Mouse (Mus musculus) liver, embryonic 11.5 days (tissue): ENCODE data around the gene Mcoln2. TPM values are rescaled to one million over a fixed set of nuclear protein-coding genes. Genes with fewer than 3 reads are reported as not detected.

Source experiments
- ATAC-seq: fragments of 200-750 bp; cut with Nextera tagmentation; replicated peaks from 2 replicates; pipeline ENCODE4 v1.8.0; 2017; ENCODE audit warnings: moderate number of reproducible peaks, mild to moderate bottlenecking, moderate TSS enrichment, moderate library complexity; ENCODE audit not compliant: low FRiP score
- DNase-seq: peaks from one replicate; pipeline ENCODE4 v3.0.0-alpha.2; 2017; ENCODE audit warnings: low spot score
- H3K27ac ChIP-seq: fragments of 300-500 bp; sonication (generic); 2 replicates; pipeline ENCODE4 v1.5.1; 2014; ENCODE audit warnings: mild to moderate bottlenecking, low read depth, low read length, control low read depth
- H3K27me3 ChIP-seq: fragments of 300-500 bp; sonication (generic); replicated peaks from 2 replicates; pipeline ENCODE4 v1.6.1; 2014; ENCODE audit warnings: low read length, mixed read lengths; ENCODE audit not compliant: control insufficient read depth, insufficient read depth
- H3K36me3 ChIP-seq: fragments of 300-500 bp; sonication (generic); 2 replicates; pipeline ENCODE4 v1.6.1; 2014; ENCODE audit warnings: mild to moderate bottlenecking, low read length, moderate library complexity, mixed read lengths; ENCODE audit not compliant: control insufficient read depth, insufficient read depth
- H3K4me1 ChIP-seq: fragments of 300-500 bp; sonication (generic); replicated peaks from 2 replicates; pipeline ENCODE4 v1.6.1; 2014; ENCODE audit warnings: low read length, mixed read lengths; ENCODE audit not compliant: control insufficient read depth, insufficient read depth
- H3K4me2 ChIP-seq: fragments of 300-500 bp; sonication (generic); 2 replicates; pipeline ENCODE4 v1.6.1; 2014; ENCODE audit warnings: mild to moderate bottlenecking, control low read depth, moderate library complexity
- H3K4me3 ChIP-seq: fragments of 300-500 bp; sonication (generic); 2 replicates; pipeline ENCODE4 v1.5.1; 2014; ENCODE audit warnings: low read depth, low read length, control low read depth
- H3K9ac ChIP-seq: fragments of 300-500 bp; sonication (generic); 2 replicates; pipeline ENCODE4 v1.6.1; 2014; ENCODE audit warnings: low read depth, low read length, control low read depth
- H3K9me3 ChIP-seq: fragments of 300-500 bp; sonication (generic); 2 replicates; pipeline ENCODE4 v1.6.1; 2016; ENCODE audit warnings: low read length, inconsistent platforms, mixed read lengths; ENCODE audit not compliant: control insufficient read depth
- WGBS: fragments of 180-500 bp; shearing (Covaris S2); extraction: QIAGEN DNeasy Blood & Tissue Kit; methylation state at CpG from one replicate; pipeline ENCODE4 v1.1.7; 2014; 5-methylcytosine and 5-hydroxymethylcytosine counted together
- polyA plus RNA-seq: library from polyadenylated mRNA; unstranded; fragments of >200 nt; fragmentation: Nextera tagmentation; extraction: Ambion mirVana; gene quantifications from 2 replicates; pipeline ENCODE4 v1.2.1, GENCODE M21; 2014

The Mcoln2 gene
- polyA plus RNA-seq, 1 experiment from 2014 or later: 3.5 TPM

DNA sequence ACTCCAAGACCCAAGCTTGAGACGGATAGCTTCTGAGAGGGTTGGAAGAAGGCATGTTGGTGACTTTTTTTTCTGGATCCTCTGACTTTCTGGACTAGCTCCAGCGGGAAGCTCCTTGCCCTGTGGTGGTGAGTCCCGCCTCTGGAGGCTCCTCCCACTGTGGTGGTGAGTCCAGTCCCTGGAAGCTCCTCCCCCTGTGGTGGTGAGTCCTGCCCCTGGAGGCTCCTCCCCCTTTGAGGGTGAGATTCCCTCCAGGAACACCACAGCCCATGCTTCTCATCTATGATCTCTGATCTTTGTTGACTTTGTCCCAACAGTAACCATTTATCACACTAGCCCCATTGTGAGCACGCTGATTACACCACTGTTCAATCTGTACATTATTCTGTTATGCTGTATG lies 12.6 kb downstream of the Mcoln2 start:
- Histone ChIP-seq H3K4me3 (no peak overlapping the region), H3K36me3 (no peaks in the 10 kb centered on the region), H3K4me2 (no peak overlapping the region), H3K27me3 (no peaks in the 10 kb centered on the region), H3K9ac (no peak overlapping the region), H3K27ac (no peak overlapping the region), H3K9me3 (no peaks in the 10 kb centered on the region), H3K4me1 (no peaks in the 10 kb centered on the region)
- ATAC-seq (no peak), DNase-seq (no peak)
- WGBS: 78% methylated on average over 4 of the region's 4 CpGs

- no peak overlapping the region for H3K4me2 ChIP-seq
- no peak for DNase-seq
- no peak overlapping the region for H3K9ac ChIP-seq
- no peaks in the 10 kb centered on the region for H3K9me3 ChIP-seq
- no peak for ATAC-seq
- no peaks in the 10 kb centered on the region for H3K4me1 ChIP-seq
- no peak overlapping the region for H3K27ac ChIP-seq
- no peak overlapping the region for H3K4me3 ChIP-seq
- H3K27me3 ChIP-seq: no peaks in the 10 kb centered on the region
- WGBS: 85% methylated on average over 4 of the region's 4 CpGs
- no peaks in the 10 kb centered on the region for H3K36me3 ChIP-seq
These were observed 19.7 kb downstream of the Mcoln2 start for GRCm38 (mm10) chr3:146169356-146169755.

DNA sequence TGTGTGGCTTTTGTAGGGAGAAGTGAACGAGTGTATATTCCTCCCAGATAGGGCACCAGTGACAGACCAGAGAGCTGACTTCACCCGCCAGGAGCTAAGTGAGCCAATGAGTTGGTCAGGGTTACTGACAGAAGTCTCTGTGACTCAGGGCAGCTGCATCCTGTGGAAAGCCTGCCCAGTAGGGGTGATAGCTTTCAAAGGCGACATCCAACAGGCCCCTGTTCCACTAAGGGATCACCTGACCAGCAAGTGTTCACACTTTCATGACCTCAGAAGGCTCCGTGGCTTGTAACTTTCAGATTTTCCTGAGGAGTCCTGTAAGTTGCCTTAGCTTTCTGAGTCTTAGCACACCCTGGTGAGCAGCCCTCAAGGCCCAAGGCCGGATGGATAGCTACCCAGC lies 23.4 kb downstream of the Mcoln2 start:
- no peak overlapping the region for H3K9ac ChIP-seq
- ATAC-seq (no peak), DNase-seq (no peak)
- no peaks in the 10 kb centered on the region for H3K9me3 ChIP-seq
- no peaks in the 10 kb centered on the region for H3K27me3 ChIP-seq
- no peak overlapping the region for H3K27ac ChIP-seq
- 67% methylated on average over 5 of the region's 5 CpGs for WGBS
- no peak overlapping the region for H3K4me3 ChIP-seq
- H3K36me3 ChIP-seq: no peaks in the 10 kb centered on the region
- H3K4me2 ChIP-seq: no peak overlapping the region
- H3K4me1 ChIP-seq: no peaks in the 10 kb centered on the region

GRCm38 (mm10) chr3:146174215-146174614 lies 24.6 kb downstream of the Mcoln2 start:
- H3K4me3 ChIP-seq: no peak overlapping the region
- no peaks in the 10 kb centered on the region for H3K9me3 ChIP-seq
- 78% methylated on average over 9 of the region's 9 CpGs for WGBS
- H3K36me3 ChIP-seq: no peaks in the 10 kb centered on the region
- no peaks in the 10 kb centered on the region for H3K27me3 ChIP-seq
- no peaks in the 10 kb centered on the region for H3K4me1 ChIP-seq
- H3K9ac ChIP-seq: no peak overlapping the region
- no peak for DNase-seq
- no peak overlapping the region for H3K27ac ChIP-seq
- no peak for ATAC-seq
- no peak overlapping the region for H3K4me2 ChIP-seq

DNA sequence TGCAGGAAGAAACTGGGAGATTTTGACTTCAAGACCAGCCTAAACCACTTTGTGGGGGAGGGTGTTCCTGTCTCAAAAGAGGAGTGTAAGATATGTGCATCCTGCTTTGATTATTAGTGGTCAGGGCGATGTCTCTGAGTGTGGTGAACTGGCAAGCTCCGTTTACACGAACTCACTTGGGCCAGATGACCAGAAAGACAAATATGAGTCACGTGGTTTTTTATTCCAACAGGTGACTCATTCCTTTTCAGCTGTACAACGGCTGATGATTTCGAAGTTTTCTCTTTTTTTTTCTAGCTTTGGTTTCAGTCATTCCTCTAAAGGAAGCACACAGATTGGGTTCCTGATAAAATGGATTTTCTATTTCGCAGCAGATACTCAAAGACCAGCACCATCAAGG lies 27.7 kb downstream of the Mcoln2 start:
- H3K4me2 ChIP-seq: no peak overlapping the region
- H3K4me1 ChIP-seq: no peaks in the 10 kb centered on the region
- no peaks in the 10 kb centered on the region for H3K9me3 ChIP-seq
- no peak overlapping the region for H3K4me3 ChIP-seq
- WGBS: 71% methylated on average over 7 of the region's 7 CpGs
- DNase-seq: no peak
- no peak overlapping the region for H3K27ac ChIP-seq
- no peaks in the 10 kb centered on the region for H3K27me3 ChIP-seq
- no peaks in the 10 kb centered on the region for H3K36me3 ChIP-seq
- ATAC-seq: no peak
- H3K9ac ChIP-seq: no peak overlapping the region

DNA sequence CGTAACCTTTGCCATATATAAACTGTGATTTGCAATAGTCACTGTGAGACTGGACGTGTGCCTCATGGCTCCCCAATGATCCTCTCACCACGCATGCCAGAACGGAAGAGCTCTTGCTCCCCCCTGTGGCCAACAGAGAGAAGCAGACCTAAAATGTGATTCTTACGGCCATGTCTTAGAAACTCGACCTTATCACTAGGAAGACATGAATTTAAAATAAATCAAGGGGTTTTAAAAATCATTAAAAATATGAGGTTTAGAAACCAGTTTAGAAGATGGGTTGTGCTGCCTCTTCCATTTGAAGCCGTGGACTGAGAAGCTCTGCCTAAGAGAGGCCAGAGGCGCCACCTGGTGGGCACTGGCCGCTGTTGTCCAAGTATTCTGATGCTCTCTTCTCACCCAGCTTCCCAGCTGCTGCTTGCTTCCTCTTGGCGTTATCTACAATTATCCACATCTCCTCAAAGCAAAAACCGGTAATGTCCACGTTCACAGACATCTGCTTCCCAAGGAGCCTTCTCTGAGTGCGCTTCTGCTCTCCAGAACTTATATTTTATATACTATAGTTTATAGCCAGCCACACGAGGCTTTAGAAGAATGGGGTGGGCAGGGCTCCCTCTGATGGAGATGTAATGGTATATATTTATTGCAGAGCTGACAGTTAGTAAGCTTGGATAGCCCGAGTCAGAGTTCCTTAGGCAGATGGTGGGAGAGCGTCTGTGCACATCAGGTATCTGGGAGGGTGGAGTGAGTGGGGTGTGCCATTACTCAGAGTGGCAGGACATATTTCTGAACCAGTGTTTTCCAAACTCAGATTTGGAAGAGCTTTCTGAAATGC lies 28.3 kb downstream of the Mcoln2 start:
- ATAC-seq: peak; percentile 68
- Histone ChIP-seq H3K4me3 (peak overlapping the region; percentile 21; the same call in 1 of the 2 replicates), H3K27ac (no peak overlapping the region), H3K4me2 (peak overlapping the region; percentile 53), H3K9ac (no peak overlapping the region), H3K4me1 (no peaks in the 10 kb centered on the region), H3K27me3 (no peaks in the 10 kb centered on the region), H3K9me3 (no peaks in the 10 kb centered on the region), H3K36me3 (no peaks in the 10 kb centered on the region)
- 7% methylated on average over 16 of the region's 16 CpGs for WGBS
- DNase-seq: peak; percentile 65

DNA sequence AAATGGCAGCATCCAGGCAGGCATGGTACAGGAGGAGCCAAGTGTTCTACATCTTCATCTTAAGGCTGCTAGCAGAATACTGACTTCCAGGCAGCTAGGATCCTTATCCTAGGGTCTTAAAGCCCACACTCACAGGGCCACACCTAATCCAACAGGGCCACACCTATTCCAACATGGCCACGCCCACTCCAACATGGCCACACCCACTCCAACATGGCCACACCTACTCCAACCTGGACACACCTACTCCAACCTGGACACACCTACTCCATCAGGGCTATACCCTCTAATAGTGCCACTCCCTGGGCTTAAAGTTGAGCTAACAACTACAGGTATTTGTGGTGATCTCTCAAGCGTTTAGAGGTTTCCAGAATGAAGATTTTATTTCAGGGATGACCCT lies 30.7 kb downstream of the Mcoln2 start:
- no peak overlapping the region for H3K4me3 ChIP-seq
- H3K4me2 ChIP-seq: no peak overlapping the region
- 30% methylated on average over 2 of the region's 2 CpGs for WGBS
- ATAC-seq (no peak), DNase-seq (no peak)
- no peaks in the 10 kb centered on the region for H3K36me3 ChIP-seq
- H3K27ac ChIP-seq: no peak overlapping the region
- H3K27me3 ChIP-seq: no peaks in the 10 kb centered on the region
- no peak overlapping the region for H3K9ac ChIP-seq
- no peaks in the 10 kb centered on the region for H3K4me1 ChIP-seq
- no peaks in the 10 kb centered on the region for H3K9me3 ChIP-seq

- H3K36me3 ChIP-seq: no peaks in the 10 kb centered on the region
- 39% methylated on average over 3 of the region's 3 CpGs for WGBS
- no peak overlapping the region for H3K4me2 ChIP-seq
- no peaks in the 10 kb centered on the region for H3K27me3 ChIP-seq
- H3K4me1 ChIP-seq: no peaks in the 10 kb centered on the region
- no peak overlapping the region for H3K27ac ChIP-seq
- no peak overlapping the region for H3K9ac ChIP-seq
- no peak overlapping the region for H3K4me3 ChIP-seq
- no peaks in the 10 kb centered on the region for H3K9me3 ChIP-seq
- DNase-seq (peak; percentile 55), ATAC-seq (no peak)
These were observed 31.4 kb downstream of the Mcoln2 start for GRCm38 (mm10) chr3:146180986-146181385.

- no peak overlapping the region for H3K4me2 ChIP-seq
- no peak overlapping the region for H3K4me3 ChIP-seq
- H3K27ac ChIP-seq: no peak overlapping the region
- WGBS: 27% methylated on average over 13 of the region's 13 CpGs
- H3K9me3 ChIP-seq: no peaks in the 10 kb centered on the region
- H3K27me3 ChIP-seq: no peaks in the 10 kb centered on the region
- no peak overlapping the region for H3K9ac ChIP-seq
- no peaks in the 10 kb centered on the region for H3K4me1 ChIP-seq
- ATAC-seq: no peak; the same call in 1 of the 2 replicates
- H3K36me3 ChIP-seq: no peaks in the 10 kb centered on the region
- DNase-seq: peak; percentile 61
These were observed 35.5 kb downstream of the Mcoln2 start for GRCm38 (mm10) chr3:146184992-146185657.
